Mouse (Mus musculus): ENCODE data around the gene Zfp637.

DNA sequence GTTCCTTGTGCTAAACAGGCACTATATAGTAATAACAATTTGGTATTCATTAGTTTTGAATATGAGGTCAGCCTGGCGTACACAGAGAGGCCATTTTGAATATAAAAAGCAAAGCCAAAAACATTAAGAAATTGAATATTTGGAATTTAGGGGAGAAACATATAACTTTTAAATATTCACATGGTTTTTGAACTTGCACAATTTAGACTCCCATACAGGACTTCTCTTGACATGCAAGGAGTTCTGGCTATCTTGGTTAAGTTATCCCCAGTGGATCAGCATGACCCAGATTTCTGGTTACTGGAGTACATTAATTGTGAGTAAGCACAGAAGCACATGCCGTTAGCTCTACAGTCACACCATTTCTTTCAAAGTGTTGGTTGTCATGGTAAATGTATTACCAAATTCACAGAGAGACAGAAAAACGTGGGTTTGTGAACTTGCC is 39.4 kb downstream of the Zfp637 start:
- TF ChIP-seq CTCF (IDR thresholded peaks at IDR 0.05; ENCODE audit: borderline replicate concordance, insufficient read depth, low read length) (no peak), POLR2A (IDR thresholded peaks at IDR 0.05; ENCODE audit: low read depth, low read length) (0 out of 2 replicates have a peak, but pooled peaks have one; percentile 24)

All from embryonic fibroblast, embryonic 13.5 days (primary cell).